Mouse (Mus musculus): Measurements from ENCODE around the gene Vangl1.

DNA sequence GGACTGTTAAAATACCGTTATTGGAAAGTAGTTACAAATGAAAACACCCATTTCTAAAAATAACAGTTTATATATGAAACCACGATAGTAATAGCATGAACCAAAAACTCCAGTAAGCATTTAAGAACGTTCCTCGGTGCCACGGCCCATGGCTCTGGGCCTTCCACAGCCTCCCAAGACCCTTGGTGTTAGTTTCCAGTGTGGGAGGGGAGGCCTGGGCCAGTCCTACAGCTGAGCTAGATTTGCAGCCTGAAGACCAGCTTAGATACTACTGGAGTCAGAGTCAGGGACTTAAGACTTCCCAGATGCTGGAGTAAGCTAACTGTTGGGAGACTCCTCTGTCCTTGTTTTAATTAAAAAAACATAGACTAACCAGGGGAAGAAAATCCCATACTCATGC lies 28.4 kb downstream of the Vangl1 start:
- TF ChIP-seq SMC3 (IDR thresholded peaks at IDR 0.05; ENCODE audit: low read depth, low read length) (no peak), ZMIZ1 (IDR thresholded peaks at IDR 0.05; ENCODE audit: low read depth, low read length) (no peak), CTCF (conservative IDR thresholded peaks at IDR 0.05 in 1 of 2, IDR thresholded peaks at IDR 0.05 in 1 of 2; ENCODE audit: low read depth in 2 of 2, low read length in 2 of 2) (no peak), ELF1 (IDR thresholded peaks at IDR 0.05; ENCODE audit: low read depth, low read length) (no peak), UBTF (IDR thresholded peaks at IDR 0.05; ENCODE audit: low read depth, low read length) (no peak), RAD21 (IDR thresholded peaks at IDR 0.05; ENCODE audit: low read depth, low read length) (no peak), POLR2A (IDR thresholded peaks at IDR 0.05; ENCODE audit: low read depth, low read length) (no peak), E2F4 (IDR thresholded peaks at IDR 0.05; ENCODE audit: insufficient replicate concordance, low read depth, low read length) (no peak), ZKSCAN1 (IDR thresholded peaks at IDR 0.05; ENCODE audit: borderline replicate concordance, low read depth, low read length) (no peak), USF1 (IDR thresholded peaks at IDR 0.05; ENCODE audit: low read depth, low read length) (no peak), NRF1 (IDR thresholded peaks at IDR 0.05; ENCODE audit: low read depth, low read length) (no peak), TCF12 (IDR thresholded peaks at IDR 0.05; ENCODE audit: low read depth, low read length) (no peak), MAZ (IDR thresholded peaks at IDR 0.05; ENCODE audit: low read depth, low read length) (no peak)

All from CH12.LX (cell line).